8 mouse cellular contexts compared by ENCODE assay signal in the genomic region with DNA sequence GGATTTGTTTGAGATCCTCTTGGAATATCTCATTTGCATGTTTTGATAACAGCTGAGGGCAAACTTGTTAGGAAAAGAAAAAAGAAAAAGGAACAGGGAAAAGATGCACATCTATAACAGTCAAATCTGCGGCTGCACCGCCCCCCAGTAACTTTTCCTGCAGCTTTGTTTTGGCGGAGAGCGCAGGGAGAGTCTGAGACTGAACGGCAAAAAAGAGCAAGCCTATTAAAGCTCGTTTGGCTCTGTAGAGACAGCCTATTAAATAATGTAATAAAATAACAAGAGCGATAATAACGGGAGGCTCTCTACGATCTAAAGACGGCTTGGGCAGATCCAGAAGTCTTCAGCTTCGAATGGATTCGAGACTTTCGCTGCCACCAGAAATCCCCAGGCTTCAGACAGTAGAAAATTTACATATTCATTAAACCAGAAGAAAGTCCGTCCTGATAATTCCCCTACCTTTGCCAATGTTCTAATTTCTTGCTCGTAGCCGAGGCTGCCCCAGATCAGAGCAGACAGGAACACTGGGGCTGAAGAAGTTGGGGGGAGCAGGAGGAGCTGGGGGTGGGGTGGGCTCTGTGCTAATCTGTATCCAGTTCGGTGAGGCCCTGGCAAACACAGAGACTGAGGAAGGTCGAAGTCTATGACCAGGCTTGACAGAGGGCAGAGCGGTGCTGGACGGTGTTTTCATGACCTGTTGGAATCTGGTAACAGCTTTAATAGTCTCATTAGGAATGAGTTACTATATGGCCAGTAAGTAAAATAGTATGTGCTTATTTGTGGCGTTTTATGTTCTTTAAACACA. TPM values are rescaled to one million over a fixed set of nuclear protein-coding genes. Genes with fewer than 3 reads are reported as not detected.
A peak's percentile ranks its signal among the peaks of the same experiment; 100 is the strongest.
DNase-seq lines count a peak whose midpoint lies in the region; ATAC-seq lines count a peak whose summit lies in the region.

No protein-coding gene starts in this region.

- no peaks in the 10 kb centered on the region for H3K27me3 ChIP-seq in limb, embryonic 11.5 days (ENCODE audit: control insufficient read depth, insufficient read depth, low read length)

- peak overlapping the region; percentile 100 for H3K27ac ChIP-seq in limb, embryonic 11.5 days (replicated peaks; ENCODE audit: low read depth, low read length)

- H3K9me3 ChIP-seq in limb, embryonic 11.5 days (ENCODE audit: control insufficient read depth, low read length) = no peaks in the 10 kb centered on the region

- H3K4me2 ChIP-seq in limb, embryonic 11.5 days (ENCODE audit: low read depth, severe bottlenecking) = peak overlapping the region; percentile 80

- under 1% methylated on average over 21 of the region's 21 CpGs for WGBS in limb, embryonic 11.5 days

- H3K4me1 ChIP-seq in limb, embryonic 11.5 days (ENCODE audit: control insufficient read depth, insufficient read depth, low read length) = peaks cover 7% of the 10 kb centered on the region; the same call in 1 of the 2 replicates

- no peaks in the 10 kb centered on the region; the same call in 1 of the 2 replicates for H3K36me3 ChIP-seq in limb, embryonic 11.5 days (ENCODE audit: control insufficient read depth, insufficient read depth, low read length)

- peak; percentile 81 for ATAC-seq in limb, embryonic 11.5 days (ENCODE audit: insufficient number of reproducible peaks, low FRiP score, low TSS enrichment, low read depth)

- H3K9ac ChIP-seq in limb, embryonic 11.5 days (ENCODE audit: low read length) = peak overlapping the region; percentile 100

- H3K4me3 ChIP-seq in limb, embryonic 11.5 days (ENCODE audit: low read depth, low read length) = peak overlapping the region; percentile 99

- peak; percentile 66 for DNase-seq in 3T3-L1 (ENCODE audit: low read depth, low spot score)
- DNase-seq in embryo, embryonic 10 days (ENCODE audit: low spot score) = peak; percentile 71
- peak; percentile 38 to 45 for DNase-seq in heart, postnatal 10 days
- peak; percentile 80 for DNase-seq in limb, embryonic 11.5 days (ENCODE audit: low spot score)
- DNase-seq in retina, embryonic 14.5 days (ENCODE audit: low spot score) = peak; percentile 48
- DNase-seq in layer of hippocampus, adult 8-10 months (ENCODE audit: low spot score in 2 of 2) = no peak
- no peak for DNase-seq in adrenal gland, postnatal 25 days
- DNase-seq in layer of hippocampus, adult 9-10 months (ENCODE audit: low spot score) = no peak

- intact Hi-C loops in heart, postnatal 10 days (cut with DNase I) = loop anchor here (5.0 kb wide), 4 partner anchors 48 to 162 kb away; no protein-coding TSS in a partner anchor

RNA-seq across cellular contexts. Expression of gene Prrx1, which starts 0.6 kb away (rescaled TPM):
- 10 to 100 TPM; 34.9 to 45.4 TPM for total RNA-seq in heart, postnatal 10 days (2021)
- polyA plus RNA-seq in limb, embryonic 11.5 days (2014; fragmentation: Nextera tagmentation; extraction: Ambion mirVana) = 193 and 199 TPM in 2 replicates
- total RNA-seq in layer of hippocampus, adult 8-10 months (2022) = 1 to 10 TPM; 5.3 to 6.9 (median 5.7) TPM
- 6.3 and 8.7 TPM in 2 replicates for total RNA-seq in adrenal gland, postnatal 25 days (2021)

Comparison
In these comparisons a context has a peak if more than half of its experiments do, and no peak if none do; other contexts are left out.
1. DNase-seq: peak in 3T3-L1 (single experiment), embryo, embryonic 10 days (single experiment), heart, postnatal 10 days (2 of 2), limb, embryonic 11.5 days (single experiment) and retina, embryonic 14.5 days (single experiment); none in layer of hippocampus, adult 8-10 months (0 of 2), adrenal gland, postnatal 25 days (single experiment) and layer of hippocampus, adult 9-10 months (single experiment).